Mouse (Mus musculus): Measurements from ENCODE around the gene Sec1. TPM values are rescaled to one million over a fixed set of nuclear protein-coding genes. Genes with fewer than 3 reads are reported as not detected.

The Sec1 gene
- polyA plus RNA-seq, 1 experiment from 2014 or later = 0.24 TPM

GRCm38 (mm10) chr7:45720413-45721233 lies 26.4 kb upstream of the Sec1 start, which contains the start of gene Fam83e:
Gene Fam83e (plus strand): TSS chr7:45721212.
- Histone ChIP-seq H3K9ac (ENCODE audit: low read depth, low read length) (0 out of 2 replicates have a peak within 1 kb of the TSS, but pooled peaks have one; percentile 22), H3K4me2 (no peak within 1 kb of the TSS), H3K4me3 (ENCODE audit: low read depth, low read length) (no peak within 1 kb of the TSS), H3K9me3 (replicated peaks; ENCODE audit: control insufficient read depth, low read length) (no peaks in the 10 kb centered on the region), H3K27ac (ENCODE audit: low read depth, low read length) (no peak within 1 kb of the TSS), H3K27me3 (ENCODE audit: control insufficient read depth, insufficient read depth, low read length) (no peaks in the 10 kb centered on the region), H3K36me3 (ENCODE audit: control insufficient read depth, insufficient read depth, low read length) (peaks cover 38% of the 10 kb centered on the region), H3K4me1 (ENCODE audit: control insufficient read depth, insufficient read depth, low read length) (peaks cover 28% of the 10 kb centered on the region)
- 84% methylated on average over 14 of the region's 14 CpGs for WGBS (ENCODE audit: insufficient replicate concordance)
- ATAC-seq (replicated peaks; ENCODE audit: insufficient number of reproducible peaks, low FRiP score, low TSS enrichment) = no peak

GRCm38 (mm10) chr7:45719738-45720412 lies 25.7 kb upstream of the Sec1 start:
- Histone ChIP-seq H3K9ac (ENCODE audit: low read depth, low read length) (0 out of 2 replicates have a peak overlapping the region, but pooled peaks have one; percentile 5), H3K27ac (ENCODE audit: low read depth, low read length) (no peak overlapping the region), H3K4me3 (ENCODE audit: low read depth, low read length) (no peak overlapping the region), H3K9me3 (replicated peaks; ENCODE audit: control insufficient read depth, low read length) (no peaks in the 10 kb centered on the region), H3K4me2 (peak overlapping the region; percentile 96; the same call in 1 of the 2 replicates), H3K4me1 (ENCODE audit: control insufficient read depth, insufficient read depth, low read length) (peaks cover 31% of the 10 kb centered on the region), H3K36me3 (ENCODE audit: control insufficient read depth, insufficient read depth, low read length) (peaks cover 33% of the 10 kb centered on the region), H3K27me3 (ENCODE audit: control insufficient read depth, insufficient read depth, low read length) (no peaks in the 10 kb centered on the region)
- no peak for ATAC-seq (replicated peaks; ENCODE audit: insufficient number of reproducible peaks, low FRiP score, low TSS enrichment)
- WGBS (ENCODE audit: insufficient replicate concordance) = 92% methylated on average over 15 of the region's 16 CpGs

GRCm38 (mm10) chr7:45719180-45719579 lies 25.0 kb upstream of the Sec1 start:
- peaks cover 37% of the 10 kb centered on the region for H3K4me1 ChIP-seq (ENCODE audit: control insufficient read depth, insufficient read depth, low read length)
- H3K27ac ChIP-seq (ENCODE audit: low read depth, low read length) = no peak overlapping the region
- no peaks in the 10 kb centered on the region for H3K9me3 ChIP-seq (replicated peaks; ENCODE audit: control insufficient read depth, low read length)
- peak overlapping the region; percentile 97 for H3K4me3 ChIP-seq (ENCODE audit: low read depth, low read length)
- peak overlapping the region; percentile 96 for H3K4me2 ChIP-seq
- peak overlapping the region; percentile 99 for H3K9ac ChIP-seq (ENCODE audit: low read depth, low read length)
- peaks cover 27% of the 10 kb centered on the region for H3K36me3 ChIP-seq (ENCODE audit: control insufficient read depth, insufficient read depth, low read length)
- 75% methylated on average over 10 of the region's 10 CpGs for WGBS (ENCODE audit: insufficient replicate concordance)
- no peak for ATAC-seq (replicated peaks; ENCODE audit: insufficient number of reproducible peaks, low FRiP score, low TSS enrichment)
- no peaks in the 10 kb centered on the region for H3K27me3 ChIP-seq (ENCODE audit: control insufficient read depth, insufficient read depth, low read length)

- Histone ChIP-seq H3K4me1 (ENCODE audit: control insufficient read depth, insufficient read depth, low read length) (peaks cover 41% of the 10 kb centered on the region), H3K27me3 (ENCODE audit: control insufficient read depth, insufficient read depth, low read length) (no peaks in the 10 kb centered on the region), H3K4me2 (peak overlapping the region; percentile 96), H3K36me3 (ENCODE audit: control insufficient read depth, insufficient read depth, low read length) (peaks cover 23% of the 10 kb centered on the region), H3K9me3 (replicated peaks; ENCODE audit: control insufficient read depth, low read length) (no peaks in the 10 kb centered on the region), H3K4me3 (ENCODE audit: low read depth, low read length) (peak overlapping the region; percentile 97), H3K27ac (ENCODE audit: low read depth, low read length) (peak overlapping the region; percentile 91), H3K9ac (ENCODE audit: low read depth, low read length) (peak overlapping the region; percentile 99)
- WGBS (ENCODE audit: insufficient replicate concordance) = under 1% methylated on average over 20 of the region's 20 CpGs
- no peak for ATAC-seq (replicated peaks; ENCODE audit: insufficient number of reproducible peaks, low FRiP score, low TSS enrichment)
Observed at GRCm38 (mm10) chr7:45718331-45718730, 24.1 kb upstream of the Sec1 start.

GRCm38 (mm10) chr7:45717918-45718297 lies 23.7 kb upstream of the Sec1 start, which contains the start of gene Sphk2:
Gene Sphk2 (minus strand): TSS chr7:45718002.
- ATAC-seq (replicated peaks; ENCODE audit: insufficient number of reproducible peaks, low FRiP score, low TSS enrichment) = peak; percentile 70
- Histone ChIP-seq H3K4me1 (ENCODE audit: control insufficient read depth, insufficient read depth, low read length) (peaks cover 41% of the 10 kb centered on the region), H3K4me3 (ENCODE audit: low read depth, low read length) (peak within 1 kb of the TSS; percentile 97), H3K9me3 (replicated peaks; ENCODE audit: control insufficient read depth, low read length) (no peaks in the 10 kb centered on the region), H3K4me2 (peak within 1 kb of the TSS; percentile 96), H3K36me3 (ENCODE audit: control insufficient read depth, insufficient read depth, low read length) (peaks cover 23% of the 10 kb centered on the region), H3K27ac (ENCODE audit: low read depth, low read length) (peak within 1 kb of the TSS; percentile 91), H3K9ac (ENCODE audit: low read depth, low read length) (peak within 1 kb of the TSS; percentile 99), H3K27me3 (ENCODE audit: control insufficient read depth, insufficient read depth, low read length) (no peaks in the 10 kb centered on the region)
- 1% methylated on average over 41 of the region's 41 CpGs for WGBS (ENCODE audit: insufficient replicate concordance)

- Histone ChIP-seq H3K27me3 (ENCODE audit: control insufficient read depth, insufficient read depth, low read length) (no peaks in the 10 kb centered on the region), H3K27ac (ENCODE audit: low read depth, low read length) (peak overlapping the region; percentile 91), H3K4me2 (peak overlapping the region; percentile 96), H3K36me3 (ENCODE audit: control insufficient read depth, insufficient read depth, low read length) (peaks cover 28% of the 10 kb centered on the region), H3K9me3 (replicated peaks; ENCODE audit: control insufficient read depth, low read length) (no peaks in the 10 kb centered on the region), H3K4me3 (ENCODE audit: low read depth, low read length) (peak overlapping the region; percentile 97), H3K4me1 (ENCODE audit: control insufficient read depth, insufficient read depth, low read length) (peaks cover 41% of the 10 kb centered on the region), H3K9ac (ENCODE audit: low read depth, low read length) (peak overlapping the region; percentile 93)
- ATAC-seq (replicated peaks; ENCODE audit: insufficient number of reproducible peaks, low FRiP score, low TSS enrichment) = peak; percentile 29
- WGBS (ENCODE audit: insufficient replicate concordance) = 8% methylated on average over 31 of the region's 31 CpGs
Observed at GRCm38 (mm10) chr7:45716952-45717917, 23.0 kb upstream of the Sec1 start.

- no peak overlapping the region for H3K27ac ChIP-seq (ENCODE audit: low read depth, low read length)
- peak overlapping the region; percentile 93; the same call in 1 of the 2 replicates for H3K9ac ChIP-seq (ENCODE audit: low read depth, low read length)
Observed at GRCm38 (mm10) chr7:45716460-45716857, 22.3 kb upstream of the Sec1 start.

More at GRCm38 (mm10) chr7:45716460-45716857, 22.3 kb upstream of the Sec1 start:
- no peaks in the 10 kb centered on the region for H3K9me3 ChIP-seq (replicated peaks; ENCODE audit: control insufficient read depth, low read length)
- ATAC-seq (replicated peaks; ENCODE audit: insufficient number of reproducible peaks, low FRiP score, low TSS enrichment) = no peak
- peaks cover 41% of the 10 kb centered on the region for H3K4me1 ChIP-seq (ENCODE audit: control insufficient read depth, insufficient read depth, low read length)
- H3K4me3 ChIP-seq (ENCODE audit: low read depth, low read length) = peak overlapping the region; percentile 97
- peaks cover 34% of the 10 kb centered on the region for H3K36me3 ChIP-seq (ENCODE audit: control insufficient read depth, insufficient read depth, low read length)
- H3K27me3 ChIP-seq (ENCODE audit: control insufficient read depth, insufficient read depth, low read length) = no peaks in the 10 kb centered on the region
- WGBS (ENCODE audit: insufficient replicate concordance) = 84% methylated on average over 3 of the region's 3 CpGs
- peak overlapping the region; percentile 96 for H3K4me2 ChIP-seq

Data from heart, embryonic 11.5 days (tissue).